Mouse (Mus musculus) thymus, adult 18-20 months (tissue): ENCODE measurements around the gene Ppid.

ENCODE experiments used
- DNase-seq, 2 experiments: peaks; one replicate each; pipeline ENCODE4 v3.0.0; 2022; ENCODE audit warnings: mixed read lengths in 2 of 2

The Ppid gene

DNA sequence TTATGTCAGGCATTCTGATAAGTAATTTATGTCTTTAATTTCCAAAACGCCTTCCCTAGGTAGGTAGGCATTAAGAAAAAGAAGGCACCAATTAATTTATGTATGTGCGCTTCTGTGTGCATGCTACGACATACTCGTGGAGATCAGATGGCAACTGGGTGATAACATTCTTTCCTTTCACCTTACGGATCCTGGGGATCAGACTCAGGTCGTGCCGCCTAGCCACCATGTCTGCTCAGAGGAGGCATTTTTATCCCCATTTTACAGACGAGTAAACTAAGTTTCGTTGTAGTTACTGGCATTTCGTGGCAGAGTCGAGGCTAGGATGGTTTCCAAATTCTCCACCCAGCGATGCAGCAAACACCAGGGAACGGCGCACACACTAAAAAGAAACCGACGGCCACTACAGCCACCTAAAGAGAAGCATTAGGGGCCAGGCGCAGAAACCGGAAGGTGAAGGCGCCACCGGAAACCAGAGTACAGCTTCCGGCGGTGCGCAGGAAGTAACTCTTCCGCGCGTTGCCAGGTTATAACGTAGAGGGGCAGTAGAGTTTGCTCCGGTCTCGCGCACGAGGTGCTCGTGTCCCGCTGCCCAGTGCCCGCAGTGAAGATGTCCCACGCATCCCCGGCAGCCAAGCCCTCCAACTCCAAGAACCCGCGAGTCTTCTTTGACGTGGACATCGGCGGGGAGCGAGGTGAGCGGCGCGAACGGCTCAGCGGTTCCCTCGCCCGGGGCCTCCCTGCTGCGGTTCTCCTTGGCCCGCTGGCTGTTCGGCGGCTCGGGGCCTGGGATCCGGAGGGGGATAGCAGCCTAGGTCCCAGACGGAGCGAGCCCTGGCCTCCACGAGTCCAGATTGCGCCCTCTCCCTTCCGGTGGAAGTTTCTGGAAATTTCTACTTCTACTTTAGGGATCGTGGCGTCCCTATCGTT lies at the start of gene Ppid:
Gene Ppid, plus strand, starts transcription at position 480 of the 930 bp plus-strand sequence.
- peak; percentile 56 to 61 for DNase-seq

DNA sequence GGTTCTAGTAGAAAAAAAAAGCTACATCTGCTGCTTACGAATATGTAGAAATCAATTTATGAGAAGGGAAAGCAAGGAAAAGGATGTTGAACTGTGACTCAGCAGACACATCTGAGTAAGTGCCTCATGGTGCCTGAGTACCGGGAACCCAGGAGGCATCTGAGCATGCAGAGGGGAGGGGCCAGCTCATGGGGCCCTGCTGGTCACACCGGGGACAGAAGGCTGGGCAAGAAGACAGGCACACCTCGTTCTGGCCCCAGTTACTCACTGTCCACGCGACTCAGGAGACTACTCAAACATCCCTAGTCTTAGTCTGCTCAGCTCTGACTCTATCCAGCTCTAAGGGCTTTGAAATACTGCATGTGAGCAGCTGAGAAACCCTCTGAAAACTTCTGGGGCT lies 48.6 kb upstream of the Ppid start:
- DNase-seq = no peak

DNA sequence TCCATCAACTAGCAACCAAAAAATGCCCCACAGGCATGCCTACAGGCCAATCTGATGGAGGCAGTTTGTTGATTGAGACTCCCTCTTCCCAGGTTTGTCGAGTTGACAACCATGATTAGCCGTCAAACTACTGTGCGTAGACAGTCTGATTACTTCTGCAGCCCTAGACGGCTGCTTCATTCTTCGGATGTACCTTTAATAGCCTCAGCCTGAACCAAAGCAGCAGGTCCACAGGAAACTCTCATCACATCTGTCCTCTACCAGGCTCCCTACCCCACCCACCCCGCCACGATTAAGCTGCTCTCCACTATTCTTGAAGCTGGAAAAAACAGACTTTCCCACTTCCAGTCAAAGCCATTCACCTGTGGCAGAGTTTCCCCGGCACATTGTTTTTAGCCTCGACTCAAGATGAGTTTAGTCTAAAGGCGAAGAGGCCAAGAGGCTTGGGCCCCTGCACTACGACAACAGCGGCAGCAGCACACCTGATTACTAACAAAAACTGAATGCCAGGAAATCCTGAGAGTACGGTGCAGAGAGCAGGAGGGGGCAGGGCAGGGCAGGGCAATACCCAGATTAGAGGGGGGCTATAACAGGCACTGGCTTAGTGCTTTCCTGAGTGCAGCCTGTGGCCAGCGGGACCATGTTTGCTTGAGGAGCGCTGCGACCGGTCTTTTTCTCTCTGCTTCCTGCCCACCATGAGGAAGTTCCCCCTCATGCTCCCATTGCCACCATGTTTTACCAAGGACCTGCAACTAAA lies 42.3 kb upstream of the Ppid start:
- no peak for DNase-seq

DNA sequence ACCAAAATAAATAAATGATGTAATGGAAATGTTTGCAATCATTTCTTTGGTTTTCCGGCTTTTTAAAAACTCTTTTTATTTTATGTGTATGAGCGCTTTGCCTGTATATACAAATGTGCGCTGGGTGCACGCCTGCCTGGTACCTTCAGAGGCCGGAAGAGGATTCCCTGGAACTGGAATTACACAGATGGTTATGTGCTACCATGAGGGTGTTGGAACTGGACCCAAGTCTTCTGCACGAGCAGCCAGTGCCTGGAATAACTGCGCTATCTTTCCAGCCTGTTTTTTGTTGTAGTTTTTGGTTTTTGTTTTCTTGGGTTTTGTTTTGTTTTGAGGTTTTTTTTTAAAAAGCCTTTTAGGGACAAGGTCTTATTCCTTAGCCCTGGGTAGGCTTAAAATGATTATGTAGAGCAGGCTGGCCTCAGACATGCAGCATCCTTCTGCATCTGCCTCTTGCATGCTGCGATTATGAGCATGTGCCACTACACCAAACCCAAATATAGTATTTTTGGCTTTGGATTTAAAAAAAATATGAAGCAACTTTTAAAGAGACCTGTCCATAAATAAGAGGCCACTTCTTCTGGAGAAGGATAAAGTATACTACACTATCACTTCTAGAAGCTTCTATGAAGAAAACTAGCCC lies 41.3 kb upstream of the Ppid start:
- no peak for DNase-seq

DNA sequence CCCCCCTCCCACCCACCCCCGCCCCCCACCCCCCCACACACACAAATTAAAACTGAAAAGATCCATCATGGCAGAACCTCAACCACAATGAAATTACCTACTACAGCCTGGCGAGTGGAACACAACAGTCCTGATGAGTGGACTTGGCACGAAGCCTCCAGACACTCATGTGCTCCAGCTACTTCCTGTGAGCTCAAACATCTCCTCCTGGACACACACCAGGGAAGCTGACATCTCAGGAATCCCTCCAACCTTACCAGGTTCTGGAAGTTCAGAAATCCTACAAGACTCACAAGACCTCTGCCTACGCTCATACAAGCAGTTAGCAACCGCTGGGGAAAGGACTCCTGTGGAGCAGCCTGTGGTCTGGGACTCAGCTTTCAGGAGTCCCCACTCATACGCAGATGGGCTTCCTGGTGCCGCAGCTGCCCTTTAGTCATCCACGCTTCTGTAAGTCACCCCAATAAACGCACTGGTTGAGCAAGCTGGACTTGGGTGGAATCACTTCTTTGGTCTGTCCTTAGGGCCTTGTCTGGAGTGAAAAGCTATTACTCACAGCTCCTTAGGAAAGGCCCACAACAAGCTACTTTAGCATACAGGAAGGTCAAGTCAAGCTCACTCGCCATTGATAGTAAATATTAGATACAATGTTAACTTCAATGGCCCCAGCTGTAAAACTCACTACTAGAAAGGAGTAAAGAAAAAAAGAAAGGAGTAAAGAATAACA lies 39.2 kb upstream of the Ppid start:
- DNase-seq = no peak

DNA sequence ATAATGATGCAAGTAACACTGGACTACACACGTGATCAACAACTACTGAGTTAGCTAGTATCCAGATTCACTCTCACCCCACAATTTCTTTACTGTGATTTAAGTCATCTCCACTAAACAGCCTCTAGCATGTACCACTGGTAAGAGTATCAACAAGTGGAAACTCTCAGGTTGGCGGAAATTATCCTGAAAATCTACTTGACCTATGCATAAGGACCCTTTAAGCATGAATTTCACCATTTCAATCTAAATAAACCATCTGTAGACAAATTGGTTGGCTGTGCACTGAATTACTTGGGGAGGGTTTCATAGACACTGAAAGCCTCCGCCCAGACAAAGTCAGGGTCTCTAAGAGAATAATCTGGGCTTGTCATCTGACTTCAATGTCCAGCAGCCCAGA lies 37.4 kb upstream of the Ppid start:
- DNase-seq = no peak

DNA sequence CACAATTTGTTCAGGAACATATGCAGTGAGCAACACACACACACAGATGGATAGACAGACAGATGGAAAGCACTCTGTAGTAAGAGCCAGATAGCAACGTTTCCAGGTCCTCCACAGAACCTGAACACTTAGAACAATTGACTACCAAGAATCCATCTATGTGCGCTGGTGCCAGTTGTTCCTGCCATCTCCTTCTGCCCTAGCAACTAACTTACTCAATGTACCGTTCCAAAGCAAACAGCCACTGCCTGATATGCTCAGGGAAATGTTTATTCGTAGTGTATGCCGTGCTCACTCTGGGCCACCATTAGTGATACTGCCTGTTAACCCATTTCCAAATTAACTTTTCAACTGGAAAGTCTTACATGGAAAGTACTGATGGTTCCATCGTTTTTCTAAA lies 36.1 kb upstream of the Ppid start:
- DNase-seq = no peak

DNA sequence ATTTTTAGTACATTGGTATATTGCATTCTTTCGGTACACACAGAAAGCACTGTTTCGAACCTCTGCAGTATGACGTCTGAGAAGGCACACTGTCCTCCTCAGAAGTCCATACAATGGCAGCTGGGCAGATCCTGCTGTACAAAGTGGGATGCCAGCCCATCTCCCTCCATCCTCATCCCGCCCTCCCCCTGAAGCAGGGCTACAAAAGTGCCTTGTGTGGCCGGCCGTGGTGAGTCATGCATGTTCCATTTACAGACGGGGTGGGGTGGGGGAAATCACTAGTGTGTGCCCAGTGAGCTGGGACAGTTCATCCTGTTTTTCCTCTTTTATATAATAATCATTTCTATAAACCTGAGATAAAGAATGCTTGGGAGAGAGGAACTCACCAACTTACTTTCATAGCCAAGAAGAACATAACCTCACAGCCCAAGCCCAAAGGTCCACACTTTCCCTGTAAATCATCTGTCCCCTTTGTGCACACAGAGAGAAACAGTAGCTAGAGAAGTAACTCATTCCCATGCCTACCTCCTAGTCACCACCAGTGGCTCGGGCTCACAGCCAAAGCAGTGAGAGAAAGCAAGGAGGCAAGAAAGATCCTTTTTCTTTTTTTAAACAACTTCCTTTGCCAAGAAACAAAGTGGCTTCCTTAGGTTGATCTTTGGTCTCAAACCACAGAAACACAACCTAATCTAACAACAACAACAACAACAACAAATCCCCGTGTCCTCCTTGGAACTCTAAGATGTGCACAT lies 31.9 kb upstream of the Ppid start:
- no peak for DNase-seq

DNA sequence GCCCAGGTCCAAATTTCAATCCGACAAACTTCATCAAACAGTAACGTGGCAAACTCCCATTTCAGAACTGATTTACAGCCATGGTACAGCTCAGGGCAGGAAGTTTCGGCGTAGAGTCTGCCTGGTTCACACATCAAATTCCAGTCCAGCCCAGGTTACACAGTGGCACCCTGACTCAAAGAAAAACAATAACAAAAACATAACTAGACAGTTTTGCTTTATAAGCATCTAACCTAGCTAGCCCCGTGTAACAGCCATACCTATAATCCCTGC lies 31.4 kb upstream of the Ppid start:
- DNase-seq = no peak

DNA sequence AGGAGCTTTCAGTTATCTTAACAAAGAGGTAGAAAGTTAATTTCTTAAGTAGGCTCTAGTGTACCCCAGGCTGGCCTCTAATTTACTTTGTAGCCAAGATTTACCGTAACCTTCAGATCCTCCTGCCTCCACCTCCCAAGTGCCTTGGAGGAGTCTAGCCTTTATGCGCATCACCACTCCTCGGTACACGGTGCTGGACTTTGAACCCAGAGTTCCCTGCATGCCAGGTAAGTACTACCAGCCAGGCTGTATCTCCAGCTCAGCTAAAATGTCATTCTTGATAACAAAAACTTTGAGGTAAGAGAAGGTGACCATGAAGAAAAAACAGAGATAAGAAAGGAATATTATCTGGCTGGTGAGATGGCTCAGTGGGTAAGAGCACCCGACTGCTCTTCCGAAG lies 30.6 kb upstream of the Ppid start:
- DNase-seq = no peak

DNA sequence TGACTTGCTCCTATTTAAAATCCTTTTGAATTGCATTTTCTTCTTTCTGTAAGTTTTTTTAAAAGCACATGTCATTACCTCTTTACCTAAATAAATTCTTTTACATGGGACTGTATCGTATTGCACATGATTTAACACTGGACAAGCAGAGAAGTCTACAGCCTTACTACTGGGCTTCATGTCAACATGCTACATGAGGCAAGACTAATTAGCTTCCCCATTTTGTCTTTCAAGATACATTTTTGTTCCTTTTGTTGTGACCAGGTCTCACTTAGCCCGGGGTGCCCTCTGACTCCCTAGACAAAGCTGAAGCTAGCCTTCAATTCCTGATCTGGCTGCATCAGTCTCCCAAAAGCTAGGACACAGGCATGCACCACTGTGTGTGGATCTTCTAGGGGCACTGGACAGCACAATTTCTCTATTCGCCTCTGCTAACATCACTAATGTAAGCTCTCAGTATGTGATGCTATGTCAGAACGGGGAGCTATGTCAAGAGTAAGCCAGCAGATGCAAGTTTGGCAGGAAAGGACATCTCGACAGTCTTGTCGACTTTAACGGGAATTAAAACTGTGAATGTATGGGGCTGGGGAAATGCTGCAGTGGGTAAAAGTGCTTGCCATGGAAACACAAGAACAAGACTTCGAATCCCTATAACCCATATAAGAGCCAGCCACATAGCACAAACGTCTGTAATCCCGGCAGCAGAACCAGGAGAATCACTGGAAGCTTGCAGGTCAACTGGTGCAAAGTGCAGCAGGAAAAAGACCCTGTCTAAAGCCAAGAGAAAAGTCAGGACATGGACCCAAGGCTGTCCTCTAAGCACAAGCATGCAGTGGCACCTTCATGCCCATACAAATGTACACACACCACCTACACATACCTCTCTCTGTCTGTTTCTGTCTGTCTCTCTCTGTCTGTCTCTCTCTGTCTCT lies 29.1 kb upstream of the Ppid start:
- no peak for DNase-seq

DNA sequence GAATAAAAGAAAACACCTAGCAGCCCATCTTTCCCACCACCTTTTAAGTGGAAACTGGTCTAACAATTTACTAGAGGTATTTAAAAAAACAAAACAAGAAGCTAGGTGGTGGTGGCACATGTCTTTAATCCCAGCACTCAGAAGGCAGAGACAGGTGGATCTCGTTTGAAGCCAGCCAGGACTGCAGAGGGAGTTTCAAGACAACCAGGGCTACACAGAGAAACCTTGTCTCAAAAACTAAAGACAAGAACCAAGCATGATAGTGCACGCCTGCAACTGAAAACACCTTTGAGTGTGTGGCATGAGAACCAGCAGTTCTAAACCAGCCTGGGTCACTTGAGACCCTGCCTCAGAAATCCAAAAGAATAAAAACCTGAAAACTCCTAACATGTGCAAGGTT lies 27.6 kb upstream of the Ppid start:
- no peak for DNase-seq

DNA sequence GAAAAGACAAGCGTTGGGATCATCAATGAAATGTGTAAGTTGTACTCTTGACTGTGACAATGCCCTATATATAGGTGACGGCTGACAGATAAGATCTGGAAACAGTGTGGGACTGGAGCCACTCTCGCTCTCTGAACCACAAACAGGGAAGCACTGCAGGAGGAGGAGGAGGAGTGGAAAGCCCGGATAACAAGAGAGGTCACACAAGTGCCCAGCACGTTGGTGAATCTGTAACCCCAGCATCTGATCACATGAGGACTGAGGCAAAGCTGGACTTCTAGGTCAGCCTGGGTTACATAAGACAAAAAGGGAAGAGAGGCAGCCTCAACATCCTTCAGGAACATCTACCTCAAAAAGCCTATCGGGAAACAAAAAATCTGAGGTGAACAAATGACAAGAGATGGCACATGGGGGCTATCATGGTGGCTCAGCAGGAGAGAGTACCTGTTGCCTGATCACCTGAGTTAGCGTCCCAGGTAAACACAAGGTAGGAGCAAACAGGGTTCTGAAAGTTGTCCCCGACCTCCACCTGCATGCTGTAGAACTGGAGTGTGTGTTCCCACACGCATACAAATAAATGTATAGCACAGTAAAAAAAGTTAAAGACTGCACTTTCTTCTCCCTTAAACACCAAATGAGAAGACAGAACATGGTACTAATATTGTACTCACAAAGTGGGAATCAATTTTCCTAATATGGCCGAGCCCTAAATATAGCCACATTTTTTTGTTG lies 26.1 kb upstream of the Ppid start:
- no peak for DNase-seq

DNA sequence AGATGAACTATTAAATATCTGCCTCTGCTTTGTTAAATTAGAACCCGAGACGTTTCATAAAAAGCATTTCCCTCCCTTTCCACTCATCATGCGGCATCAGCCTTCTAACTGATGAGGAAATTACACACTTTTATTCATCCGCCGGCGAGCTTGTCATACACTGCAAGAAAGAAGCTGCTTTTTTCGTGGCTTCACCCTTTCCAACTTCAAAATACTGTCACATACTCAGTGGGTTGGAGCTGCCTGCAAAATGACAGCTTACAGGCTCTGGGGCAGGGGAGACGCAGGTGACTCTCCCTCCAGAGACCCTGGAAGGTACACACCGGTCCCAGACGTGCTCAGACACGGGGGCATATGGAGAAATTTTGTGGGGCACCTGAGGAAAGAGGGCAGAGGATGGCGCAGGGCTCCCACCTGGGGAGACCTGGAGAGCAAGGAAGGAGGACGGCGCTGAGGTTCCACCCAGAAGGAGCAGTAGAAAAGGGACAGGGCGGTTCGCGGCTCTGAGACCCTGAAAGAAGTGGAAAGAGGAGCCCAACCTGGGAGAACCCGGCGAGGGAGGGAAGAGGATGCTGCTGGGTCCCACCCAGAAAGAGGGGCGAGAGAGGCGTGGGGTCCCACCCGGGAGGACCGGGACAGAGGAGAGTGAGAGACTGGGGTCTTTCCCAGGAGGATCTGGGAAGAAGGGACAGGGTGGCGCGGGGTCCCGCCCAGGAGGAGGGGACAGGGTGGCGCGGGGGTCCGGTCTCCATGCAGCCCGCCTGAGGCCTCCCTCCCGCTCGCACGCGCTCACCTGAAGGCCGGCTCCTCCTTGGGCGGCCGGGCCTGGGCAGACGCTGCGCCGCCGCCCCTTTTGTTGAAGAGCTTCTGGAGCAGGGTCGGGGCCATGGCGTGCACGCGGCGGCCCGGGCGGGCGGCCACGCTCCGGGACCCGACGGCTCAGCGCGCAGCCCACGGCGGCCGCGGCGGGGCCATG lies 24.1 kb upstream of the Ppid start:
- peak; percentile 30 to 39 for DNase-seq

DNA sequence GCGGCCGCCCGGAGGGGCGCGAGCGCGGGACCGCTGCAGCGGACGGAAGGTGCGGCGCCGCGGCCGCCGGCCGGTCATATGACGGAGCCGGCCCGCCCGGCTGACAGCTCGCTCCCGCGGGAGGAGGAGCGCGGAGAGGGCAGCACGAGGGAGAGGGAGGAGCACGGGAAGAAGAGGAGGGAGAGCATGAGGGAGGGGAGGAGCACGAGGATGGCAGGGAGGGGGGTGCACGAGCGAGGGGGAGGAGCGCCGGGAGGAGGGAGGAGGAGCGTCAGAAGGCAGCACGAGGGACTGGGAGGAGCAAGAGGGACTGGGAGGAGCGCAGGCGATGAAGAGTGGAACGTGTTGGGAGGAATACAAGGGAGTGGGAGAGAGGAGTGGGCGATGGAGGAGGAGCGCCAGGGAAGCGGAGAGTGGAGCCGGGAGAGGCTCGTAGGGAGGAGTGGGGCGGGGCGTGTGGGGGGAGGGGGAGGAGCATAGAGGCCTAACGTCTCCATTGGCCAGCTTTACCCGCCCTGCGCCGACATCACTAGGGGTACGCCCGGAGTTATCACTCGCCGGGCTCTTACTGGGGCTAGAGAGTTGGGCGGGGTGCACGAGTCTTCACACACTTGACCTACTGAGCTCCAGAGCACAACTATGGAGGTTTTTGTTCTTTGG lies 23.3 kb upstream of the Ppid start, which contains the start of gene Fnip2:
Gene Fnip2, minus strand, starts transcription at position 94 of the 660 bp plus-strand sequence.
- peak; percentile 68 to 77 for DNase-seq

DNA sequence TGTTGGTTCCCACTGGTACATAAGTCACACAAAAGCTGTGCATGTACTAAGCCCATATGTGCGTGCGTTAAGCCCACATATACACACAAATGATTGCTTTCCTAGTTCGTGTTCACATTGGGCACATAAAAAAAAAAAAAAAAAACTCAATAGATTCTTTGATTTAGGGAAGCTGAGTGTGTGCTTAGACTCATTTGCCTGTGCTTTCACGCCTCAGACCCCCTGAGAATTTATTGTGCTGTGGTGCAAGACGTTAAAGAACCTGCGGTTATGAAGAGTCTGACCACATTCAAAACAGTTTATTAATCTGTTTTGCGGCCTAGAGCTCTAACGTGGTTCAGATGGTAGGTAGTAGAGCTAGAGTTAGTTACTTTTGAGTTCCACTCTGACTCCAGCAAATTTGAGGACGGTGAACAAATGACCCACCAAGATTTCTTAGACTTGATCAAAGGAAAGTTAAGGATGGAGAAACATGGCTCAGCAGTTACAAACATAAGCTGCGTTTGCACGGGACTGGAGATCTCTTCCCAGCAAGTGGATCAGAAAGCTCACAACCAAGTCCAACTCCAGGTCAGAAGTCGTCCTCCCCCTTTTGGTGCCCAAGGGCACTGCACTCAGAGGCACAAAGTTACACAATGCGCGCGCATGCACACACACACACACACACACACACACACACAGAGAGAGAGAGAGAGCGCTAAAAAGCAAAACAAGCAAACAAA lies 22.4 kb upstream of the Ppid start:
- no peak for DNase-seq

DNA sequence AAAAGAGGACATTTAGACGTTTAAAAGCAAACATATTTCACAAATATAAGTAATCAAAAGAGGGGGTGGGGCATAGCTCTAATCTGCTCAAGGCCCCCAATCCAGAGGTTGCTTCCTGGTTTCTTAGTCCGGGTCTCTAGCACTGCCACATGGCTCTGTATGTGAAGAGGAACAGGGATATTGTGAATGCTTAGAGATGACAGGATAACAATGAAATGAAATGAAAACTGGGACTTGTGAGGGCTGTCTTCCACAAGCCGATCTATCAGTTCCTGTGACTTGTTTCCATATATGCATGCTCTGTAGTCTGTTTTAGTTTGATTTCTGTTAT lies 21.8 kb upstream of the Ppid start:
- no peak for DNase-seq

DNA sequence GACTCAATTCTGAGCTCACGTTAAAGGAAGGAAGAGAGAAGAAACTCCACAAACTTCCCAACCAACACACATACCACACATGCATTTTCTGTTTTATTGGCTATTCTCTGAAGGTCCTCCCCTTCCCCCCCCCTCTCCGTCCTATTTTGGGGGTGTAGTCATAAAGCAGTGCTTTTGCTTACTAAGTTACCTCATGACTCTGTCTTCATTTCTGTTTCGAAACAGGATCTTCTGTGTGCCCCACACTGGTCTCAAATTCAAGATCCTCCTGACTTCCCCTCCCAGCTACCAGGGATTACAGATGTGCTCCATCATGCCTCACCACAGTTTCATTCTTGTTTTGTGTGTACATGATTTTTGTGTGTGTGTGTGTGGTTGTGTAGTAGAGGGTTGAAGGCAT lies 18.7 kb upstream of the Ppid start:
- no peak for DNase-seq
